Mouse (Mus musculus): ENCODE data around the gene Fgf9. TPM values are rescaled to one million over a fixed set of nuclear protein-coding genes. Genes with fewer than 3 reads are reported as not detected.

The Fgf9 gene
- polyA plus RNA-seq, 2 experiments = 0.10 to 0.25 TPM

DNA sequence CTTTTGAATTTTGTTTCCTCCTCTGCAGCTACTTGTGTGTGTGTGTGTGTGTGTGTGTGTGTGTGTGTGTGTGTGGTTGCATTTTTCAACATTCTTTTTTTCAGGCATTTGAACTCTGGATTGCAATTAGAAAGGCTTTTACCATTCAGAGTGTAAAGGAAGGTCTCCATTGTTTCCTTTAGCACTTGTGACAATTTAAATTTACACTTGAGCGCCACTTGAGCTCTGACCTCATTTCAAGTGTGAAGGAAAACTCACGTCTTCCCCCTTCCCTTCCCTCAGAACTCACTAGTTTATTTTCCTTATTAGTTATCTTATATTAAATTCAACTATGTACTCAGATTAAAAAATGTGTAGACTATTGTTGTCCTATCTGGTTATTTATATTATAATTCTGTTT, 2.8 kb upstream of the Fgf9 start:
- ATAC-seq (ENCODE audit: insufficient read depth) (no peak), DNase-seq (ENCODE audit: low read depth in 3 of 3, low spot score in 3 of 3) (no peak)
- Histone ChIP-seq H3K36me3 (replicated peaks; ENCODE audit: control insufficient read depth, insufficient read depth, low read depth) (no peaks in the 10 kb centered on the region), H3K9ac (replicated peaks) (no peak overlapping the region), H3K27ac (no peak overlapping the region), H3K27me3 (ENCODE audit: control insufficient read depth, insufficient read depth, low read length) (peaks cover 39% of the 10 kb centered on the region), H3K4me1 (replicated peaks; ENCODE audit: control insufficient read depth in 2 of 2, insufficient read depth in 2 of 2, low read length in 1 of 2) (no peaks in the 10 kb centered on the region), H3K9me3 (ENCODE audit: control insufficient read depth, low read length) (no peaks in the 10 kb centered on the region), H3K4me3 (ENCODE audit: insufficient read depth in 1 of 2, low read depth in 2 of 2, low read length in 2 of 2) (no peak overlapping the region), H3K4me2 (ENCODE audit: low read depth) (no peak overlapping the region)
- WGBS (ENCODE audit: insufficient replicate concordance) = 50% methylated on average over 2 of the region's 2 CpGs
- TF ChIP-seq EP300 (IDR thresholded peaks at IDR 0.05; ENCODE audit: low read depth) (no peak), CTCF (IDR thresholded peaks at IDR 0.05; ENCODE audit: low read depth) (no peak)

DNA sequence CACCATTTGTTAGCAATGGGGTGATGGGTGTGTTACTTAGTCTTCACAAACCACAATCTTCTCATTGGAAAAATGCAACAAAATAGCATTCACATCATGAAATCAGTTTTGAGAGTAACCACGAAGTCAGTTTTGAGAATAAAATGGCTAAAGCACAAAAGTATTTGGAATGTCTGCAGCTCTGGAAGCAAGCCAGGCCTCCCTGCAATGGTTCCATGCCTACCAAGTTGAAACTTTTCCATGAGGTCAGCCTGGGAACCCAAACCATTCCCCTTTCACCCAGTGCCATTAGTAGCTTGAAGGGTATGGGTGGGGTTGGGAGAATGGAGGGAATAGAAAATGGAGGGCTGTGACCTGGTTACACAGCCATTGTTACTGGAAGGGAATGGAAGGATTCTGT, 1.7 kb upstream of the Fgf9 start:
- ATAC-seq (ENCODE audit: insufficient read depth) = no peak
- H3K9ac ChIP-seq (replicated peaks) = no peak overlapping the region
- TF ChIP-seq EP300 (IDR thresholded peaks at IDR 0.05; ENCODE audit: low read depth) (no peak), CTCF (IDR thresholded peaks at IDR 0.05; ENCODE audit: low read depth) (no peak)
- no peak for DNase-seq (ENCODE audit: low read depth in 3 of 3, low spot score in 3 of 3)
- no peaks in the 10 kb centered on the region for H3K36me3 ChIP-seq (replicated peaks; ENCODE audit: control insufficient read depth, insufficient read depth, low read depth)
- H3K4me3 ChIP-seq (ENCODE audit: insufficient read depth in 1 of 2, low read depth in 2 of 2, low read length in 2 of 2) = no peak overlapping the region
- WGBS (ENCODE audit: insufficient replicate concordance) = 51% methylated on average over 1 of the region's 1 CpGs
- H3K27me3 ChIP-seq (ENCODE audit: control insufficient read depth, insufficient read depth, low read length) = peaks cover 50% of the 10 kb centered on the region
- H3K27ac ChIP-seq = no peak overlapping the region
- no peak overlapping the region for H3K4me2 ChIP-seq (ENCODE audit: low read depth)
- no peaks in the 10 kb centered on the region for H3K4me1 ChIP-seq (replicated peaks; ENCODE audit: control insufficient read depth in 2 of 2, insufficient read depth in 2 of 2, low read length in 1 of 2)
- no peaks in the 10 kb centered on the region for H3K9me3 ChIP-seq (ENCODE audit: control insufficient read depth, low read length)

DNA sequence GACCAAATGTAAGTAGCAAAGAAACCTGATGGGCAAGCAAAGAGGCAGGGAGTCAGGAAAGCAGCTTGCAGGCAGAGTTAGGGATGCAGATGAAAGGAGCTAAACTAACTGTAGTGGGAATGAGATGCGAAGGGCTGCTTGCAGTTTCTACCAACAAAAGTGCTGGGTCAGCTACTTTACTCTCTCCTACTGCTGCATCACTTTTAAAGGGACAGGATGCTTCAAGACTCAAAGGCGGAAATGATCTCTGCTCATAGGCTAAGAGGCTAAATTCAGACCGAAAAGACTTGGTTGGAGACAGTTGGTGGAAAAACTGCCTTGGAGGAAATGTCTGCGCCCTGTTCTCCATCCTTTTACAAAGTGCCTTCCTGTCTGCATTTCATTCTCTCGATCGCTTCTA, 420 bp upstream of the Fgf9 start:
- Histone ChIP-seq H3K27me3 (ENCODE audit: control insufficient read depth, insufficient read depth, low read length) (peaks cover 63% of the 10 kb centered on the region), H3K4me2 (ENCODE audit: low read depth) (no peak overlapping the region), H3K36me3 (replicated peaks; ENCODE audit: control insufficient read depth, insufficient read depth, low read depth) (no peaks in the 10 kb centered on the region), H3K4me1 (replicated peaks; ENCODE audit: control insufficient read depth in 2 of 2, insufficient read depth in 2 of 2, low read length in 1 of 2) (no peaks in the 10 kb centered on the region), H3K9ac (replicated peaks) (no peak overlapping the region), H3K27ac (no peak overlapping the region), H3K9me3 (ENCODE audit: control insufficient read depth, low read length) (no peaks in the 10 kb centered on the region), H3K4me3 (ENCODE audit: insufficient read depth in 1 of 2, low read depth in 2 of 2, low read length in 2 of 2) (no peak overlapping the region)
- TF ChIP-seq CTCF (IDR thresholded peaks at IDR 0.05; ENCODE audit: low read depth) (no peak), EP300 (IDR thresholded peaks at IDR 0.05; ENCODE audit: low read depth) (no peak)
- no peak for DNase-seq (ENCODE audit: low read depth in 3 of 3, low spot score in 3 of 3)
- WGBS (ENCODE audit: insufficient replicate concordance) = under 1% methylated on average over 6 of the region's 6 CpGs
- no peak for ATAC-seq (ENCODE audit: insufficient read depth)

DNA sequence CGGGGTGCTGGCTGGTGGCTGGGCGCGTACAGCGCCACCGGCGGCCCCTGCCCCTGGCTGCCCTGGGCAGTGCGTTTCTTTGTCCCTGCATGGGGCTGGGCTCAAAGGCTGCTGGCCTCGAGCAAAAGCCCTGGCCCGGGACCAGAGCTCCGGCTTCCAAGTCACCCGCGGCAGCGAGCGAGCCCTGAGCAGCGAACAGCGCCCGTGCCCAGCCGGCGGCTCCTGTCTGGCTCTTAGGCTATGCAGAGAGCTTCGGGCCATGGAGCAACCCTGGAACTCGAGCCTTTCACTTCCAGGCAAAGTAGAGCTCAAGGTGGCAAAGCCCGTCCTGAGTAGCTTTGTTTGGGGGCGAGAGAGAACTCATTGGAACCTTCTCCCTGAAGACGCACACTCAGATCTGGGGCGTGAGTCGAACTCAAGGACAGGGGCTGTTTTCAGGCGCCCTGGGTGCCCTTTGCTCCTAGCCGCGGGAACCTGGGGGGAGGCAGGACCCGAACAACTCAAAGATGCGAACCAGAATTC, 834 bp downstream of the Fgf9 start:
- TF ChIP-seq EP300 (IDR thresholded peaks at IDR 0.05; ENCODE audit: low read depth) (no peak), CTCF (IDR thresholded peaks at IDR 0.05; ENCODE audit: low read depth) (no peak)
- Histone ChIP-seq H3K9me3 (ENCODE audit: control insufficient read depth, low read length) (no peaks in the 10 kb centered on the region), H3K27ac (no peak overlapping the region), H3K4me2 (ENCODE audit: low read depth) (peak overlapping the region; percentile 62), H3K4me1 (replicated peaks; ENCODE audit: control insufficient read depth in 2 of 2, insufficient read depth in 2 of 2, low read length in 1 of 2) (no peaks in the 10 kb centered on the region), H3K9ac (replicated peaks) (no peak overlapping the region), H3K27me3 (ENCODE audit: control insufficient read depth, insufficient read depth, low read length) (peaks cover 75% of the 10 kb centered on the region), H3K4me3 (ENCODE audit: insufficient read depth in 1 of 2, low read depth in 2 of 2, low read length in 2 of 2) (peak overlapping the region; percentile 21 to 58), H3K36me3 (replicated peaks; ENCODE audit: control insufficient read depth, insufficient read depth, low read depth) (no peaks in the 10 kb centered on the region)
- ATAC-seq (ENCODE audit: insufficient read depth) (no peak), DNase-seq (ENCODE audit: low read depth in 3 of 3, low spot score in 3 of 3) (no peak)
- WGBS (ENCODE audit: insufficient replicate concordance) = 1% methylated on average over 28 of the region's 31 CpGs

DNA sequence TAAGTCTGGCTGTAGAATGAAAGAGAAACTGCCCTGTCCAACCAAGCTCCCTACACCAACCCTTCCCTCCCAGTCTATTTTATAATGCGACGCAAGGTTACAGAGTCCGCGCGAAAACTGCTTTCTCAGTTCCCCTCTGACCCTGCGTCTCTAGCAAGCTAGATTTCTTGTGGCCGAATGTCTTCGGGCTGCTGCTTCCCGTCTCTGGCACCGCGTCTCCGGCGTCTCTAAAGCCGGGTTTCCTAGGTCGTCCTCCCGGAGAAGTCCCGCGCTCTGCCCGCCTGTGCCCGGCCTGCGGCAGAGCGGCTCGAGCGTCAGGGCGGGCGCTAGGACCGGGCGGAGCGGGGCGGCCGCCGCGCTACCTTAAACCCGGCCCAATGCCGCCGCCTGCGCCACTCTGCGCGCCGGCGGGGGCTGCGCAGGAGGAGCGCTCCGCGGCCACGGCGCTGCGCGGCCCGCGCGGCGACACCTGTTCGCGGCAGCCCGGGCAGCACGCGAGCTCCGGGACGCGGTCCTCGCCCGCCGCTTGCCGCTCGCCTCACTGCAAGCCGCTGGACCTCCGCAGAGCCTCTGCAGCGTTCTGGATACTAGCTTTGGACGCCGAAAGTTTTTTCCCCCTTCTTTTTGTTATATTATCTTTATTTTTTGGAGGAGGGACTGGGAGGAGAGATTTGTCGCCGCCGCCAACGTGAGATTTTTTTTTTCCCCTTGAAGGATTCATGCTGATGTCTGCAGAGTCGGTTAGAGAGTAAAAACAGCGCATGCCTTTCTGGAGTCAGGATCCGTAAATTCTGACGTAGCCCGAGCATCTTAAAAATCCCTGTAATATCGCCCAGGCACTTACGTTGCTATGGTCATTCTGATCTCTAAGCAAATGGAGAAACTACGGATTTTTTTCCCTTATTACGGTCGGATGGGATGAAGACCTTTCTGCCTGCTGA, 1.8 kb downstream of the Fgf9 start:
- H3K4me2 ChIP-seq (ENCODE audit: low read depth) = peak overlapping the region; percentile 62
- under 1% methylated on average over 84 of the region's 85 CpGs for WGBS (ENCODE audit: insufficient replicate concordance)
- H3K27ac ChIP-seq = no peak overlapping the region
- no peaks in the 10 kb centered on the region for H3K4me1 ChIP-seq (replicated peaks; ENCODE audit: control insufficient read depth in 2 of 2, insufficient read depth in 2 of 2, low read length in 1 of 2)
- H3K9ac ChIP-seq (replicated peaks) = no peak overlapping the region
- no peaks in the 10 kb centered on the region for H3K36me3 ChIP-seq (replicated peaks; ENCODE audit: control insufficient read depth, insufficient read depth, low read depth)
- H3K4me3 ChIP-seq (ENCODE audit: insufficient read depth in 1 of 2, low read depth in 2 of 2, low read length in 2 of 2) = peak overlapping the region; percentile 51 to 58
- H3K27me3 ChIP-seq (ENCODE audit: control insufficient read depth, insufficient read depth, low read length) = peaks cover 85% of the 10 kb centered on the region
- ATAC-seq (ENCODE audit: insufficient read depth) (no peak), DNase-seq (ENCODE audit: low read depth in 3 of 3, low spot score in 3 of 3) (no peak)
- TF ChIP-seq EP300 (IDR thresholded peaks at IDR 0.05; ENCODE audit: low read depth) (no peak), CTCF (IDR thresholded peaks at IDR 0.05; ENCODE audit: low read depth) (no peak)
- no peaks in the 10 kb centered on the region for H3K9me3 ChIP-seq (ENCODE audit: control insufficient read depth, low read length)

Measured in liver, embryonic 14.5 days (tissue).